Mouse (Mus musculus): ENCODE data around the gene Scgn.

The Scgn gene

GRCm38 (mm10) chr13:23938699-23939098, 52.3 kb downstream of the Scgn start:
- no peak for DNase-seq (ENCODE audit: low spot score)

- DNase-seq (ENCODE audit: low spot score) = no peak
These were observed 56.8 kb downstream of the Scgn start, which contains the start of gene Hist1h2aa for GRCm38 (mm10) chr13:23934211-23934520. TSS of gene Hist1h2aa (plus strand) at chr13:23934462.

- DNase-seq (ENCODE audit: low spot score) = no peak
These were observed 57.4 kb downstream of the Scgn start, which contains the start of gene Hist1h2ba for GRCm38 (mm10) chr13:23933421-23934210. TSS of gene Hist1h2ba (minus strand) at chr13:23934156.

GRCm38 (mm10) chr13:23930904-23931303, 60.1 kb downstream of the Scgn start:
- DNase-seq (ENCODE audit: low spot score) = no peak

- no peak for DNase-seq (ENCODE audit: low spot score)
These were observed 60.6 kb downstream of the Scgn start for GRCm38 (mm10) chr13:23930461-23930860.

GRCm38 (mm10) chr13:23928637-23929036, 62.4 kb downstream of the Scgn start:
- no peak for DNase-seq (ENCODE audit: low spot score)

- no peak for DNase-seq (ENCODE audit: low spot score)
These were observed 65.2 kb downstream of the Scgn start for GRCm38 (mm10) chr13:23925792-23926191.

- DNase-seq (ENCODE audit: low spot score) = no peak
These were observed 73.3 kb downstream of the Scgn start for GRCm38 (mm10) chr13:23917674-23918073.

GRCm38 (mm10) chr13:23916132-23916531, 74.9 kb downstream of the Scgn start:
- peak; percentile 24 for DNase-seq (ENCODE audit: low spot score)

GRCm38 (mm10) chr13:23914376-23915167, 76.4 kb downstream of the Scgn start, which contains the start of gene Slc17a4:
TSS of gene Slc17a4 (minus strand) at chr13:23915009.
- DNase-seq (ENCODE audit: low spot score) = no peak

- DNase-seq (ENCODE audit: low spot score) = peak; percentile 24
These were observed 77.2 kb downstream of the Scgn start for GRCm38 (mm10) chr13:23913791-23914306.

- DNase-seq (ENCODE audit: low spot score) = no peak
These were observed 79.7 kb downstream of the Scgn start for GRCm38 (mm10) chr13:23911335-23911734.

- no peak for DNase-seq (ENCODE audit: low spot score)
These were observed 80.9 kb downstream of the Scgn start for GRCm38 (mm10) chr13:23910121-23910520.

GRCm38 (mm10) chr13:23906906-23907305, 84.1 kb downstream of the Scgn start:
- no peak for DNase-seq (ENCODE audit: low spot score)

Data from embryo, embryonic 10.5 days (tissue).